Mouse (Mus musculus): ENCODE results near the gene Tent4a. TPM values are rescaled to one million over a fixed set of nuclear protein-coding genes. Genes with fewer than 3 reads are reported as not detected.
"Not testable (repeated sequence)": the region's sequence is repeated elsewhere in the genome, so short reads cannot be mapped to it uniquely, and the experiment has no call there.

Tent4a gene
- 7.5 and 9.0 TPM in 2 replicates for polyA plus RNA-seq (2015; fragmentation: Nextera tagmentation; extraction: Ambion mirVana)

DNA sequence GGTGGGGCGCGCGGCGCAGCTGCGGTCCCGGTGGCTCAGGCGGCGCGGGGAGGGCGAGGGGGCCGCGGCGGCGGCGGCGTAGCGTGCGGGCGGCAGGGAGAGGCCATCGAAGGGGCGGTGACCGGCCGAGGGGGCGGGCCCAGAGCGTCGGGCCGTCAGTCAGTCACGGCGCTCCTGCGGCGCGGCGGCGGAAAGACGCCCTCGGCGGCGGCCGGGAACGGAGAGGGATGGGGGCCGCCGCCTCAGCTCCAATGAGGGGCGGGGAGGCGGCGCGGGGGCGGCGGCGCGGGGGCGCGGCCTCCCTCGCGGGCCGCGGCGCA lies at the start of gene Tent4a:
Tent4a (minus strand) TSS at position 284 of the 320 bp plus-strand sequence.
- Histone ChIP-seq H3K4me3 (replicated peaks; ENCODE audit: low read length) (peak within 1 kb of the TSS; percentile 81), H3K9ac (replicated peaks; ENCODE audit: low read depth, low read length) (peak within 1 kb of the TSS; percentile 82), H3K27ac (ENCODE audit: low read length) (peak within 1 kb of the TSS; percentile 94), H3K27me3 (replicated peaks; ENCODE audit: control insufficient read depth, insufficient read depth, low read length) (no peaks in the 10 kb centered on the region), H3K4me2 (ENCODE audit: low read length) (peak within 1 kb of the TSS; percentile 83), H3K36me3 (ENCODE audit: control insufficient read depth, insufficient read depth) (no peaks in the 10 kb centered on the region; the same call in 1 of the 2 replicates), H3K9me3 (ENCODE audit: control insufficient read depth, low read length) (no peaks in the 10 kb centered on the region), H3K4me1 (replicated peaks; ENCODE audit: control insufficient read depth, insufficient read depth, low read length) (peaks cover 42% of the 10 kb centered on the region)
- WGBS: under 1% methylated on average over 25 of the region's 57 CpGs
- ATAC-seq: peak; percentile 80

DNA sequence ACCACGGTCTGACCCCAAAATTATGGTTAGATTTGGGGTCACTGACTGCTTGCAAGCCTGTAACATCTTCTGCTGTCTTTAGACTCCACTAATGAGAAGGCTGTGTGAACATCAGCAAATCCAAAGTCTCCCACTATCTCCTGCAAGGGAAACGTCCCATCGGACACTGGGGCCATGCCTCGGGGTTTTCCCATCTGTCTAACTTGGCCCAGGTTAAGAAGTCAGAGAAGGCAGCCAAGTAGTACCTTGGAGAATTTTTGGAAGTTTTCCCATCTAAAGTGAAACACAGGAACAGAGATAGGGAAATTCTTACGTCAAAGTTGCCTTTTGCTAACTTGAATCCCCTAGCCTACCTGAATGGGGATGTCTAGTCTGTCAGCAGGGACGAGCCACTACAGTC lies 49.2 kb upstream of the Tent4a start:
- WGBS: 94% methylated on average over 6 of the region's 6 CpGs
- ATAC-seq: no peak
- no peaks in the 10 kb centered on the region for H3K4me1 ChIP-seq (replicated peaks; ENCODE audit: control insufficient read depth, insufficient read depth, low read length)
- H3K4me2 ChIP-seq (ENCODE audit: low read length): no peak overlapping the region
- no peak overlapping the region for H3K4me3 ChIP-seq (replicated peaks; ENCODE audit: low read length)
- H3K9me3 ChIP-seq (ENCODE audit: control insufficient read depth, low read length): no peaks in the 10 kb centered on the region
- no peak overlapping the region for H3K27ac ChIP-seq (ENCODE audit: low read length)
- H3K9ac ChIP-seq (replicated peaks; ENCODE audit: low read depth, low read length): no peak overlapping the region
- H3K36me3 ChIP-seq (ENCODE audit: control insufficient read depth, insufficient read depth): no peaks in the 10 kb centered on the region
- no peaks in the 10 kb centered on the region for H3K27me3 ChIP-seq (replicated peaks; ENCODE audit: control insufficient read depth, insufficient read depth, low read length)

DNA sequence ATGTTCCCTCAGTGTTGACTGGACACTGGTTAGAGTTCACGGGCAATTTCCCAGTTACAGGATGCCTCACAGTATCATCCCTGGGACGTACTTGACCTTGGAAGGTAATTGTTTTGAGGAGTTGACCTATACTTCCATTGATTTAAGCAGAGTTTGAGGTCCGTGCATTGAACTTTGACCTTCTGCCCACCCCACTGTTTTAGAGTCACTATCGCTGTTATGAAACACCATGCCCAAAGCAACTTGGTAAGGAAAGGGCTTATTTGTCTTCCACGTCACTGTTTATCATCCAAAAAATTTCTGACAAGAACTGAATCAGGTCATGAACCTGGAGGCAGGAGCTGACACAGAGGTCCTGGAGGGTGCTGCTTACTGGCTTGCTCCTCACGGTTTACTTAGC lies 48.0 kb upstream of the Tent4a start:
- Histone ChIP-seq H3K36me3 (ENCODE audit: control insufficient read depth, insufficient read depth) (no peaks in the 10 kb centered on the region), H3K9me3 (ENCODE audit: control insufficient read depth, low read length) (no peaks in the 10 kb centered on the region), H3K4me2 (ENCODE audit: low read length) (no peak overlapping the region), H3K27me3 (replicated peaks; ENCODE audit: control insufficient read depth, insufficient read depth, low read length) (no peaks in the 10 kb centered on the region), H3K4me1 (replicated peaks; ENCODE audit: control insufficient read depth, insufficient read depth, low read length) (no peaks in the 10 kb centered on the region), H3K27ac (ENCODE audit: low read length) (no peak overlapping the region), H3K9ac (replicated peaks; ENCODE audit: low read depth, low read length) (no peak overlapping the region), H3K4me3 (replicated peaks; ENCODE audit: low read length) (no peak overlapping the region)
- 92% methylated on average over 6 of the region's 6 CpGs for WGBS
- ATAC-seq: no peak

DNA sequence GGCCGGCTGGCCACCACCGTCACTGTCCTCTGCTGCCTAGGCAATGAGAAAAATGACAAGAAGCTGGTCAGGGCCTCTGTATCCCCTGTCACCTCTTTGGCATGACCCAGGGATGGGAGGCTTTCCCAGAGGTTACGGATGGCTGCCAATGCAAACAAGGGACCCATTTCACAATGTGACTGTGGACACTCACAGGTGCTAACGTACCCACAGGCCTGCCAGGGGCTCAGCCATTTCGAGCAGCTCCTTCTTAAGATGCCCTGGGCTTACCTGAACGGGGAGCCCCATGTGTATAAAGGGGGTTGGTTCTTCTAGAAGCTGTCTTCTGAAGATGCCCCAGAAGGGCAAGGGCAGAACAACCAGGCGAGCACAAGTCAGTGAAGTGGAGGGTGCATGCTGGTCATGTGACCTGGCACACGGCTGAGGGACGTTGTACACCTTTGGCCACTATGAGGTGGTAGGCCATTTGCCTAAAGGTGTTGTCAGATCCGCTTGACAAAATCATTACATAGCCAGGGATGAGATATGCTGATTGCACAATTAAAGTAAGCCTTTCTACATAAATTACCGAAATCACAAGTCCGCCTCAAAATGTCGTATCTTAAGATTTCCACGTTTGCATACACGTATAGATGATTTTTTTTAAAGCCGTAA lies 42.9 kb upstream of the Tent4a start:
- Histone ChIP-seq H3K36me3 (ENCODE audit: control insufficient read depth, insufficient read depth) (no peaks in the 10 kb centered on the region), H3K4me1 (replicated peaks; ENCODE audit: control insufficient read depth, insufficient read depth, low read length) (no peaks in the 10 kb centered on the region), H3K4me2 (ENCODE audit: low read length) (no peak overlapping the region), H3K4me3 (replicated peaks; ENCODE audit: low read length) (no peak overlapping the region), H3K9ac (replicated peaks; ENCODE audit: low read depth, low read length) (no peak overlapping the region), H3K27me3 (replicated peaks; ENCODE audit: control insufficient read depth, insufficient read depth, low read length) (no peaks in the 10 kb centered on the region), H3K9me3 (ENCODE audit: control insufficient read depth, low read length) (no peaks in the 10 kb centered on the region), H3K27ac (ENCODE audit: low read length) (no peak overlapping the region)
- 90% methylated on average over 16 of the region's 16 CpGs for WGBS
- no peak for ATAC-seq

DNA sequence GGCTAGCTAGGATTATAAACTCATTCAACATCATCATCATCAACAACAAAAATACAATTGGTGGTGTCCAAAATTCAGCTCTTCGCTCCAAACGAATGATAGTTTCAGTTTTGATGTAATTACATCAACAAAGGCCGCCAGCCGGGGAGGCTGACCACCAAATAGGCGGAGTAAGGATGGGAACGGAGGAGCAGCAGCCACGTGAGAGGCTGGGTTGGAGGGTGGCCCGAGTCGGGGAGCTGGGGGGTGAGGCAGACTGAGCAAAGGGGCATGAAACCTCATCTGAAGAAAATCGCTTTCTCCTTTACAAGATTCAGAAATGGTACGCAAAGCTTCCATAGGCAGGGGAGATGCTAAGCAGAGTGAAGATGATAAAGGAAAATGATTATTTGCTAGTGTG lies 42.3 kb upstream of the Tent4a start:
- no peak overlapping the region for H3K9ac ChIP-seq (replicated peaks; ENCODE audit: low read depth, low read length)
- no peak overlapping the region for H3K4me2 ChIP-seq (ENCODE audit: low read length)
- no peaks in the 10 kb centered on the region for H3K4me1 ChIP-seq (replicated peaks; ENCODE audit: control insufficient read depth, insufficient read depth, low read length)
- no peaks in the 10 kb centered on the region for H3K36me3 ChIP-seq (ENCODE audit: control insufficient read depth, insufficient read depth)
- no peaks in the 10 kb centered on the region for H3K27me3 ChIP-seq (replicated peaks; ENCODE audit: control insufficient read depth, insufficient read depth, low read length)
- WGBS: 63% methylated on average over 11 of the region's 11 CpGs
- H3K9me3 ChIP-seq (ENCODE audit: control insufficient read depth, low read length): no peaks in the 10 kb centered on the region
- no peak overlapping the region for H3K4me3 ChIP-seq (replicated peaks; ENCODE audit: low read length)
- no peak overlapping the region for H3K27ac ChIP-seq (ENCODE audit: low read length)
- no peak for ATAC-seq

DNA sequence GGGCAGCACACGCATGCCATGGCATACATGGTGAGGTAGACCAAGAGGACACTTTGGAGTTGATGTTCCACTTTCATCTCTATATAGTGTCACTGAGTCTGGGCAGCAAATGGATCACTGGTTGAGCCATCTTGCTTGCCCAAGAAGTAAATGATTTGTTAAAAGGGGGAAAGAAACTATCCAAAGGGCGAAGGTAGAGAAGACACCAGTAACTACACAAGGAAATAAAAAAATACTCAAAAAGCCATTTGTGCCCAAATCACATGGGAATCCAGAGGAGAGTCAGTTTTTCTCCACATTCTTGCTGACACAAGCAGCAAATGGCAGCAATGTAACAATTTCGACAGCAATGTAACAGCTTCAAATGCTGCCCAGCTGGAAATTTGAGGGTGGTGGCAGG lies 38.2 kb upstream of the Tent4a start:
- no peak for ATAC-seq
- Histone ChIP-seq H3K9ac (replicated peaks; ENCODE audit: low read depth, low read length) (no peak overlapping the region), H3K27me3 (replicated peaks; ENCODE audit: control insufficient read depth, insufficient read depth, low read length) (no peaks in the 10 kb centered on the region), H3K36me3 (ENCODE audit: control insufficient read depth, insufficient read depth) (no peaks in the 10 kb centered on the region), H3K4me1 (replicated peaks; ENCODE audit: control insufficient read depth, insufficient read depth, low read length) (no peaks in the 10 kb centered on the region), H3K4me3 (replicated peaks; ENCODE audit: low read length) (no peak overlapping the region), H3K27ac (ENCODE audit: low read length) (no peak overlapping the region), H3K4me2 (ENCODE audit: low read length) (no peak overlapping the region), H3K9me3 (ENCODE audit: control insufficient read depth, low read length) (no peaks in the 10 kb centered on the region)
- WGBS: 93% methylated on average over 3 of the region's 3 CpGs

DNA sequence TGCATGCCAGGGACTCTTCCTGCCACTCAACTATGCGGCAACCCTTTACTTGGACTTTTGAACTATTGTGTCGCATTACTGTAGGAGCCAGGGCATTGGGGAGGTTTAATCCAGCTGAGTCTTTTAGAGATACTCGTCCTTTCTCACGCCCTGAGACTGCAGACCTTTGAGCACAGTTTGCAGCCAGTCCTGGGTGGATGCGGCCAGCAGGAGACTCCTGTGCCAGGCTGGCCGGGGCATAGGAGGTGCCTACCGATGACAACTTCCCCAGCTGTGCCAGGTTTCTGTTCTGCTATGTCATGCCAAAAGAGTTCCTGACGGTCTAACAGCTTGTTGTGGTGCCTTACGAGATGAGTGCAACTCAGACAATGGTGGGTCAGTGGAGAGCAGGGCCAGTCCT lies 34.8 kb upstream of the Tent4a start:
- Histone ChIP-seq H3K27me3 (replicated peaks; ENCODE audit: control insufficient read depth, insufficient read depth, low read length) (no peaks in the 10 kb centered on the region), H3K9me3 (ENCODE audit: control insufficient read depth, low read length) (no peaks in the 10 kb centered on the region), H3K4me3 (replicated peaks; ENCODE audit: low read length) (no peak overlapping the region), H3K4me1 (replicated peaks; ENCODE audit: control insufficient read depth, insufficient read depth, low read length) (no peaks in the 10 kb centered on the region), H3K36me3 (ENCODE audit: control insufficient read depth, insufficient read depth) (no peaks in the 10 kb centered on the region), H3K4me2 (ENCODE audit: low read length) (no peak overlapping the region), H3K27ac (ENCODE audit: low read length) (no peak overlapping the region), H3K9ac (replicated peaks; ENCODE audit: low read depth, low read length) (no peak overlapping the region)
- no peak for ATAC-seq
- WGBS: 82% methylated on average over 9 of the region's 9 CpGs

DNA sequence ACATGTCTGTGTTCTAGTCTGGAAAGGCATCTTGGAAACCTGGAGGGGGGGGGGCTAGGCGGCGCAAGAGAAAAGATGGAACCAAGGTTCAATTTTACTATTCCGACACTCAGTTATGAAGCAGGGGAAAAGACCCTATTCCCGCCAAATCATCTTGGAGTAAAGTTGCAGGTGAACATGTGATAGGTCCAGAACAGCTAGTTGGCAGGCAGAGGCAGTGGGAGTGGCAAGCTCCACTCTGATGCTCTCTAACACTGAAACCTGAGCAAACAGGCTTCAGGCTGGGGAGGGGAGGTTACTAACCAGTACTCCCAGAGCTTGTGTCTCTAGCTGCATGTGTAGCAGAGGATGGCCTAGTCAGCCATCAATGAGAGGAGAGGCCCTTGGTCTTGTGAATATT lies 31.0 kb upstream of the Tent4a start:
- not testable (repeated sequence) for H3K4me2 ChIP-seq (ENCODE audit: low read length); ATAC-seq; H3K4me3 ChIP-seq (replicated peaks; ENCODE audit: low read length); H3K9me3 ChIP-seq (ENCODE audit: control insufficient read depth, low read length); H3K27ac ChIP-seq (ENCODE audit: low read length); H3K9ac ChIP-seq (replicated peaks; ENCODE audit: low read depth, low read length); H3K36me3 ChIP-seq (ENCODE audit: control insufficient read depth, insufficient read depth); H3K4me1 ChIP-seq (replicated peaks; ENCODE audit: control insufficient read depth, insufficient read depth, low read length); H3K27me3 ChIP-seq (replicated peaks; ENCODE audit: control insufficient read depth, insufficient read depth, low read length)
- WGBS: 92% methylated on average over 4 of the region's 4 CpGs

DNA sequence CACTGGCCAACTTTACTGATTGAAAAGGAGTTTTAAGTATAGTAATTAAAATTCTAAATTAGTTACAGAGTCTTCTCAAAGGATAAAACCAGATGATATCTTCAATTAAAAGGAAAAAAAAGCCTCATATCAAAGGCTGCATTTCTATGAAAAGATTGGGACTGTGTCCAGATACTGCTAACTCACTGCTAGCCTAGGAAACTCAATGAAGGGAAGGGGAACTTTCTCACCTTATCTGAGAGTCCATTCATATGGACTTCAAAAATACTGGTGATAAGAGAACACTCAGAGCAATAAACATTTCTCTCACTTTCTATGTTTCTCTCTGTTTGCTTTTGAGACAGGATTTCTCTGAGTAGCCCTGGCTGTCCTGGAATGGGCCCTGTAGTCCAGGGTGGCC lies 30.2 kb upstream of the Tent4a start:
- Histone ChIP-seq H3K9ac (replicated peaks; ENCODE audit: low read depth, low read length) (no peak overlapping the region), H3K9me3 (ENCODE audit: control insufficient read depth, low read length) (no peaks in the 10 kb centered on the region), H3K4me1 (replicated peaks; ENCODE audit: control insufficient read depth, insufficient read depth, low read length) (0 out of 2 replicates have a peak, but pooled peaks cover 1% of the 10 kb centered on the region), H3K27me3 (replicated peaks; ENCODE audit: control insufficient read depth, insufficient read depth, low read length) (no peaks in the 10 kb centered on the region), H3K4me3 (replicated peaks; ENCODE audit: low read length) (no peak overlapping the region), H3K4me2 (ENCODE audit: low read length) (no peak overlapping the region), H3K27ac (ENCODE audit: low read length) (no peak overlapping the region), H3K36me3 (ENCODE audit: control insufficient read depth, insufficient read depth) (no peaks in the 10 kb centered on the region)
- no peak for ATAC-seq

DNA sequence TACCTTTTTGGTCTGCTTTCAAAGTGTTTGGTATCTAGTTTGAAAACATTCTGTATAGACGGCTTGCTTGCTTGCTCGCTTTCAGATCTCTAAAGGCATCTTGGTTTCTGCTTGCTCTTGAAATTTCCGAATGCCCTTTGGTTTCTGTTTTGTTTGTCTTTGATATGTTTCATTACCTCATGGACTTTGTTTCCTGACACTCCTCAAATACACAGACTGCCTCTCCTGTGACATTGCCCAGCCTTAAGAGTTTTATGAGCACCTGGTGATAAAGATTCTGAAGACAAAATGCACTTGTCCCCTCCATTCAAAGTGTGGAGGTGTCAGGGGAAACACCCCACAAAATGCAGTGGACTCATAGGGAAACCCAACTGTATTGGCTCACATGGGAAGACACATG lies 29.5 kb upstream of the Tent4a start:
- Histone ChIP-seq H3K4me1 (replicated peaks; ENCODE audit: control insufficient read depth, insufficient read depth, low read length) (0 out of 2 replicates have a peak, but pooled peaks cover 2% of the 10 kb centered on the region), H3K9me3 (ENCODE audit: control insufficient read depth, low read length) (no peaks in the 10 kb centered on the region), H3K4me2 (ENCODE audit: low read length) (no peak overlapping the region), H3K9ac (replicated peaks; ENCODE audit: low read depth, low read length) (no peak overlapping the region), H3K36me3 (ENCODE audit: control insufficient read depth, insufficient read depth) (no peaks in the 10 kb centered on the region), H3K27ac (ENCODE audit: low read length) (no peak overlapping the region), H3K27me3 (replicated peaks; ENCODE audit: control insufficient read depth, insufficient read depth, low read length) (no peaks in the 10 kb centered on the region), H3K4me3 (replicated peaks; ENCODE audit: low read length) (no peak overlapping the region)
- 81% methylated on average over 3 of the region's 3 CpGs for WGBS
- ATAC-seq: no peak

Measured in forebrain, embryonic 16.5 days (tissue).